Mouse (Mus musculus): ENCODE results near the gene Nim1k.

GRCm38 (mm10) chr13:119684416-119685177 is 71.1 kb downstream of the Nim1k start:
- no peak for TF ChIP-seq POLR2A (IDR thresholded peaks at IDR 0.05; ENCODE audit: control insufficient read depth, extremely low read depth, insufficient read depth, low read length, poor library complexity)
- no peak for TF ChIP-seq CTCF (IDR thresholded peaks at IDR 0.05; ENCODE audit: borderline replicate concordance, control insufficient read depth, extremely low read depth, insufficient read depth, low read length, poor library complexity)

All from thymus, adult 2 months (tissue).